Mouse (Mus musculus) thymus, postnatal 14 days (tissue): ENCODE measurements around the gene Zfhx3.

Experiments
- DNase-seq: peaks from one replicate; pipeline ENCODE4 v3.0.0; 2021

The Zfhx3 gene

GRCm38 (mm10) chr8:108706848-108707541 lies 764.6 kb downstream of the Zfhx3 start:
- no peak for DNase-seq

- DNase-seq = no peak
These were observed 765.3 kb downstream of the Zfhx3 start for GRCm38 (mm10) chr8:108707576-108708281.

GRCm38 (mm10) chr8:108708833-108709387 lies 766.5 kb downstream of the Zfhx3 start:
- no peak for DNase-seq

GRCm38 (mm10) chr8:108709441-108709840 lies 767.0 kb downstream of the Zfhx3 start:
- DNase-seq = no peak

- DNase-seq = no peak
These were observed 767.6 kb downstream of the Zfhx3 start for GRCm38 (mm10) chr8:108709928-108710606.

GRCm38 (mm10) chr8:108710607-108711489 lies 768.4 kb downstream of the Zfhx3 start:
- no peak for DNase-seq

- DNase-seq = no peak
These were observed 769.0 kb downstream of the Zfhx3 start for GRCm38 (mm10) chr8:108711490-108711793.

GRCm38 (mm10) chr8:108712001-108712411 lies 769.6 kb downstream of the Zfhx3 start:
- no peak for DNase-seq

GRCm38 (mm10) chr8:108712607-108713006 lies 770.2 kb downstream of the Zfhx3 start:
- no peak for DNase-seq

GRCm38 (mm10) chr8:108713346-108714142 lies 771.1 kb downstream of the Zfhx3 start:
- no peak for DNase-seq

GRCm38 (mm10) chr8:108714143-108714635 lies 771.7 kb downstream of the Zfhx3 start:
- no peak for DNase-seq

- peak; percentile 66 for DNase-seq
These were observed 772.4 kb downstream of the Zfhx3 start for GRCm38 (mm10) chr8:108714636-108715415.

GRCm38 (mm10) chr8:108715416-108715948 lies 773.0 kb downstream of the Zfhx3 start:
- no peak for DNase-seq

GRCm38 (mm10) chr8:108716291-108716811 lies 773.9 kb downstream of the Zfhx3 start:
- DNase-seq = no peak

- no peak for DNase-seq
These were observed 775.1 kb downstream of the Zfhx3 start for GRCm38 (mm10) chr8:108717545-108717944.

GRCm38 (mm10) chr8:108718031-108718430 lies 775.6 kb downstream of the Zfhx3 start:
- DNase-seq = no peak

GRCm38 (mm10) chr8:108720840-108721239 lies 778.4 kb downstream of the Zfhx3 start:
- no peak for DNase-seq

- DNase-seq = no peak
These were observed 780.4 kb downstream of the Zfhx3 start for GRCm38 (mm10) chr8:108722671-108723513.

GRCm38 (mm10) chr8:108723636-108724035 lies 781.2 kb downstream of the Zfhx3 start:
- no peak for DNase-seq
